Mouse (Mus musculus) monocyte, adult 5-6 weeks (primary cell): ENCODE measurements around the gene Gbe1. TPM values are rescaled to one million over a fixed set of nuclear protein-coding genes. Genes with fewer than 3 reads are reported as not detected.

Experiments used
- ATAC-seq: fragments of 153-309, 156-312 bp; replicated peaks from 2 replicates; pipeline ENCODE4 v1.8.0; 2017; ENCODE audit warnings: mild to moderate bottlenecking; ENCODE audit not compliant: low TSS enrichment, insufficient number of reproducible peaks, severe bottlenecking, poor library complexity, low FRiP score
- total RNA-seq: library from RNA; stranded (forward); fragments of 200-1000, 200-491, 200-594 nt; gene quantifications from 3 replicates; pipeline ENCODE4 v1.2.3, GENCODE M21; 2017

Gene Gbe1
- total RNA-seq, 1 experiment from 2014 or later: 17.2 TPM

GRCm38 (mm10) chr16:70527224-70527623, 213.5 kb downstream of the Gbe1 start:
- no peak for ATAC-seq

GRCm38 (mm10) chr16:70535224-70535623, 221.5 kb downstream of the Gbe1 start:
- no peak for ATAC-seq

DNA sequence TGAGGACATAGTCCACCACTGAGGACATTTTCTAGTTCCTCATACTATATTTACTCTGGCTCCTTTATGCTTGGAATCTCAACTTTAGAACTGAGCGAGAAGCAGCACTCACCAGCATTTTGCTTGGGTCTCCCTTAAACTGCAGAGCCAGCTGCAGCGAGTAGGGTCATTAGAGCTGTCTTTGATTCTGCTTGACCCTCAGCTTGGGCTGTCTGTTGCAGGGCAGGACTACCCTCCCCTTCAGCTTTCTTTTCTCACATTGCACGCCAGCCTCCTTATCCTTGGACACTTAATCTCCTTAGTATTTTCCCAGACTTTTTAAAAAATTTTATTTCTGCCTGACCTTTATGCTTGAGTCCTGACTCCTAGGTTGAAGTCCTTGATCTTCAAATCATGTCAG, 237.1 kb downstream of the Gbe1 start:
- ATAC-seq: no peak

DNA sequence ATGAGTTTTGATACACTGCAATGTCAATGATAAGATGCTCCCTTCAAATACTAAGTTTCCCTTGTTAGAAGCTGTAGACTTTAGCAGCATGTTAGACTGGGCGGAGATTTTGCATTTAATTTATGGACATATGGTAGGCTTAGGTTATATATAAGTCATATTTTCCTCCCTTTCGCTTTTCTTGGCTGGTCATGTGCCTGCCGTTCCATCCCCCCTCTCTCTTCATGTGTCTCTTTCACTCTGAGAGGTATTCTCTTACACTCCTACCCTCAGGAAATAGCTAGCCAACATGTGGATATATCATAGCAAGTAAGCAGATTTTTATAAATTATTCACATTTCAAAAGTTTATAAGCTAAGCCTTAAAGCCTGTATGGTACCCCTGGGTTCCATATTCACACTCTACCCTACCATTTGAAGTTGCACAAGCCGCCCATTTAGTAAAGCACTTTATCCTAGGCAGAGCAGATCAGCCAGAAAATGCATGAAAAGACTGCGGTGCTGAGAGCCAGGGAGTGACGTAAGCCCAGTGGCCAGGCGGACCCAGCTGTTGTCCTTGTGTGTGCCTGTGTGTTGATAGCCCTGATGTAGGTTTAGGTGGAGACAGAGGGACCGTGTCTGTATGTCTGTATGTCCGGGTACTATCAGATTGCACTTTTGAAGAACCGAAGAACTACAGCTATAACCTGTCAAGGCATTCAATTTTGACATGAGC, 248.0 kb downstream of the Gbe1 start:
- ATAC-seq: no peak

GRCm38 (mm10) chr16:70562574-70562973, 248.8 kb downstream of the Gbe1 start:
- ATAC-seq: no peak

DNA sequence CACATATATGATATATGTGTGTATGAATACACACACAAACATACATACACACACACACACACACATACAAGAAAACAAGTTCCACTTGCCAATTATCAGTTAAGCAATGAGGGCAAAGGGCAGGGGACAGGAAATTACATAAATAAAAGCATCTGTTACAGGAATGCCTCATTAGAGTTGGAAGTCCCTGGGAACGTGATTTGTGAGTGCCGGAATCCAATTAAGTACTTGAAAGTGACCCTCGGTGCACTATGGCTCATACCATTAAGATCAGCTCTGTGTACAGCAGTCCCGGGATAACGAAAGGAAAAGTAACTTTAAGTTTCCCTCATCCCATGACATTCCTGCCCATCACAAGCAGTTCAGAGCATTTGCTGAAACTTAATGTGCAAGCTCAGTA, 249.7 kb downstream of the Gbe1 start:
- no peak for ATAC-seq

DNA sequence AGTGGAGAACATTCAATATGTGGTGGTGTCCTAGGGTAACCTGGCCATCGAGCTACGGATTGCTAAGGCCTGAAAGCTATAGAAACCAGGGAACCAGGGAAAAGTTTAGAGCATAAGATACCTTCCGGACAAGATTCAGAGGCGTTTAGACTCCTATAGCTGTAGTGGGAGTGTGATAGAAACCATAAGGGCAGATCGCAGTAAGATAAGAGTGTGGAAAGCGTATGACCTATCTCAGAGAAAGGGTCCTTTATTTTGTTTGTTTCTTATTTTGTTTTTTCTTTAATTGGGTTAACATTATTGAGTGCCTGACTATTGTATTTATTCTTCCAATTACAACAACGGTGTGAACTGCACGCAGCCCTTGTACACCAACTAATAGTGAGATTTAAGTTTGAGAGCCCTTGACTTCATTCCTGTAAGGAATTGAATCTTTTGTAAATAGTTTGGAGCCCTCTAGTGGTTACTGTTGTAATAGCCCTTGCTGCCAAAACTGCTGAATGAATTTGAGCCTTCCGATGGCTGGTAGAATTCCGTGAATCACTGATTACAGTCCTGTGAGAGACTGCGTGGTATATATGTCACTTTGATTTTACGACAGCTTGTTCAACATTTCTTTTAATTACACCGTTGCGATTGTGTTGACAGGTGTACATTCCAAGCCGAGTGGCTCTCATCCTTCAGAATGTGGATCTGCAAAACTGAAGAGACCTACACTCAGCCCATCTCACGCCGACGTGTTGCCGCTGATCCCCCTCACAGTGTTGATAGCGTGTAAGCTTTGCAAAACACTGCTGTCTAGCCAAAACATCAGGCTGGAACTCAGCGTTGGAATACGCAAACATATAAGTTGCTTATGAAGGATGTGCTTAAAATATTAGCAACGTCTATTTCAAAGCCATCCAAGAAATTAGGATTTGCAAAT, 254.9 kb downstream of the Gbe1 start:
- ATAC-seq: 0 out of 2 replicates have a peak, but pooled peaks have one; percentile 27

DNA sequence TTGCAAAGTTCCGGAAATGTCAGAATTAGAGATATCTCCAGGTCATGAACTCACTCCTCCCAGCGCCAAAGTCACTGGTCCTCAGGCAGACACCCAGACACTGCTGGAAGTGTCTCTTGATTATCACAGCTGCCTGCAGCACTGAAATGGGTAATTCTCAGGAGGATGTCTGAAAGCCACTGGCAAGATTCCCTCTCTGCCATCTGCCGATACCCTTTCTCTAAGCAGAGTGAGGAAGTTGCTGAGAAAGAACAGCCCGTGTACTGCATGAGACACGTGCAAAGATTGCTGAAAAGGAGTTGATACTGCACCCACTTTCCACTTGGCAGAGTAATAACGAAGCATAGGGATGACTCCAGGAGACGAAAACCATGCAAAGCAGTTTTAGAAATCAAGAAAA, 272.2 kb downstream of the Gbe1 start:
- ATAC-seq: no peak

GRCm38 (mm10) chr16:70602326-70602725, 288.6 kb downstream of the Gbe1 start:
- no peak for ATAC-seq

DNA sequence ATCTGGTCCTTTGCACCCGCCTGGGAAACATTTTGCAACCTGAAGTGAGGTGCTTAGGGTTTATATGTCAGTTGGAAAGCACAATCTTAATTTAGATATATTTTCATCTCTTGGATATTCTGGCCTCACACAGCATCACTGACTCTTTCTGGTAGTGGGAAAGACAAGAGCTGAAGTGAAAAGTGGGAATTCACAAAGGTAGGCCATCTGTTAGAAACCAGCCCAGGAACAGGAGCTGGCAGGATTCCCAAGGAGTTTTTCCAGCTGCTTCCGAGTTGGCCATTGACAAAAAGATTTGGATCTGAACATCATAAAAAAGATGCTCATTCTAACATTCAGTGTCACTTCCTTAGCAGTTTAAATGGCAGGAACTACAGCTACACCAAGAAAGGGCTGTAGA, 294.6 kb downstream of the Gbe1 start:
- ATAC-seq: no peak

- ATAC-seq: no peak
Measured at GRCm38 (mm10) chr16:70617691-70618090, 303.9 kb downstream of the Gbe1 start.

DNA sequence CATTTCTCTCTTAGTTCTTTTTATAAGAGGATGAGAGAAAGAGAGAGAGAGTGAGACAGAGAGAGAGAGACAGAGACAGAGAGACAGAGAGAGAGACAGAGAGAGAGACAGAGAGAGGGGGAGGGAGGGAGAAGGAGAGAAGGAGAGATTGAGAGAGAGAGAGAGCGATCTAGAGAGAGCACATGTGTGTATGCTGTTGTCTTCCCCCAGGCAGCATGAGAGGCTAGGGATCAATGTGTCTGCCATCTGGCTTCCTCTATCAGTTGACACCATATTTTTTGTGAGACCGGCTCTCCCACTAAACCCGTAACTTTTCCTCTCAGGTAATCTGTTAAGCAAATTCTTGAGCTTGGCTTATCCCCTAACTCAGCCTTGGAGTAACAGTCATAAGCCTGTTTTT, 304.4 kb downstream of the Gbe1 start:
- ATAC-seq: no peak
